Mouse (Mus musculus) retina, adult 2 months (tissue): ENCODE measurements around the gene Svbp.

ENCODE experiments used
- DNase-seq: peaks from one replicate; pipeline ENCODE4 v3.0.0-alpha.2; 2012; ENCODE audit warnings: low read depth, low spot score

Gene Svbp

GRCm38 (mm10) chr4:119245961-119246360, 50.9 kb downstream of the Svbp start:
- DNase-seq, result no peak

- DNase-seq, result no peak
These were observed 51.7 kb downstream of the Svbp start for GRCm38 (mm10) chr4:119246688-119247225.

- no peak for DNase-seq
These were observed 52.5 kb downstream of the Svbp start for GRCm38 (mm10) chr4:119247462-119248235.

- DNase-seq, result no peak
These were observed 53.4 kb downstream of the Svbp start for GRCm38 (mm10) chr4:119248407-119248965.
